Mouse (Mus musculus): ENCODE measurements around the gene Zmynd8. TPM values are rescaled to one million over a fixed set of nuclear protein-coding genes. Genes with fewer than 3 reads are reported as not detected.

The Zmynd8 gene
- polyA plus RNA-seq, 1 experiment: 57.7 TPM

DNA sequence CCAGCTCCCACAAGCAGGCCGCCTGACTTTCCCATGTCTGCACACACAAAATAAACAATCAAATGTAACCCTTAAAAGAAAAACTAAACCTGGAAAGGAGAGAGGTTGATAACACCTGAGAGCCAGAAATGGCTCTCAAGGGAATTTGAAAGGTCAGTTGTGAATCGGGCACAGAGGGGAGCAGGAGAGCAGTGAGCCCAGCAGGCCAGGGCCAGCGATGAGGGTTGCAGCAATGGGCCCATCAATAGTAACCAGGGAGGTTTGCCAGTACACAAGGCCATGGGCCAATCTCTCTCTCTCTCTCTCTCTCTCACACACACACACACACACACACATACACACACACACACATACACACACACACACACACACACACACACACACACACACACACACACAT is 34.0 kb downstream of the Zmynd8 start:
- H3K9me3 ChIP-seq: no peaks in the 10 kb centered on the region
- peaks cover 94% of the 10 kb centered on the region for H3K4me1 ChIP-seq
- H3K4me3 ChIP-seq (replicated peaks): no peak overlapping the region
- H3K36me3 ChIP-seq (replicated peaks; ENCODE audit: low read length): peaks cover 93% of the 10 kb centered on the region
- H3K27me3 ChIP-seq (replicated peaks): no peaks in the 10 kb centered on the region
- TF ChIP-seq GATA1 (IDR thresholded peaks at IDR 0.05; ENCODE audit: borderline replicate concordance, low read length) (no peak), FLI1 (IDR thresholded peaks at IDR 0.05; ENCODE audit: low read length) (no peak)

- Histone ChIP-seq H3K36me3 (replicated peaks; ENCODE audit: low read length) (peaks cover 93% of the 10 kb centered on the region), H3K27me3 (replicated peaks) (no peaks in the 10 kb centered on the region), H3K4me3 (replicated peaks) (peak overlapping the region; percentile 65), H3K9me3 (no peaks in the 10 kb centered on the region), H3K4me1 (peaks cover 94% of the 10 kb centered on the region)
- TF ChIP-seq FLI1 (IDR thresholded peaks at IDR 0.05; ENCODE audit: low read length) (no peak), GATA1 (IDR thresholded peaks at IDR 0.05; ENCODE audit: borderline replicate concordance, low read length) (no peak)
These were observed 36.9 kb downstream of the Zmynd8 start for GRCm38 (mm10) chr2:165861683-165862594.

DNA sequence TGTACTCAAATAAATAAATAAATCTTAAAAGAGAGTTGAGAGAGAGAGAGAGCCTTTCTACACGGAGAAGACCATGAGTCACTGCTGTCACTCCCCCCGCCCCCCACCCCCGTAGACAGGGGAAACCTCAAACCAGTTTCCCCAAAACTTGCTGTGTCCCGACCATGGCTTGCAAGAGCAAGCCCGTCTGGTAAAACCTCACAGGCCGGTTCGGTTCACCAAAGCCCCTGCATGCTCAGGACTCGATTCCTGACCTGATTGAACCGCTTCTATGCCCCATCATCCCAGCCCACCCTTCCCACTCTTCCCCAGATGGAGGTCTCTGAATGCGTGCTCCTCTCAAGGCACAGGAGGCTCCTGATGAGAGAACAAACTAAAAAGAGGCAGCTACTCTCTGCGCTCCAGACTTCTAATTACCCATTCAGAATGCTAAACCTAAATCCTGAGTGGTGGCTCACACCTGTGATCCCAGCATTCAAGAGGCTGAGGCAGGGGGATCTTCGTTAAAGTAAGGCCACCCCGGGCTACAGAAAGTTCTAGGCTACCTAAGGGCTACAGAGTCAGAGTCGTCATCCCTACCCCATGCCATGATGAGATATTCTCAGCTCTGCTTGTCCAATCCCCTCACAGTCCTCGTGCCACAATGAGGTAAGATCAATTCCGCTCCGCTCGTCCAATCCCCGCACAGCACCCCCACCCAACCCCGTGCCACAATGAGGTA is 37.7 kb downstream of the Zmynd8 start:
- H3K36me3 ChIP-seq (replicated peaks; ENCODE audit: low read length): peaks cover 92% of the 10 kb centered on the region
- peaks cover 94% of the 10 kb centered on the region for H3K4me1 ChIP-seq
- peak overlapping the region; percentile 56 for H3K4me3 ChIP-seq (replicated peaks)
- no peaks in the 10 kb centered on the region for H3K9me3 ChIP-seq
- TF ChIP-seq FLI1 (IDR thresholded peaks at IDR 0.05; ENCODE audit: low read length) (no peak), GATA1 (IDR thresholded peaks at IDR 0.05; ENCODE audit: borderline replicate concordance, low read length) (no peak)
- no peaks in the 10 kb centered on the region for H3K27me3 ChIP-seq (replicated peaks)

DNA sequence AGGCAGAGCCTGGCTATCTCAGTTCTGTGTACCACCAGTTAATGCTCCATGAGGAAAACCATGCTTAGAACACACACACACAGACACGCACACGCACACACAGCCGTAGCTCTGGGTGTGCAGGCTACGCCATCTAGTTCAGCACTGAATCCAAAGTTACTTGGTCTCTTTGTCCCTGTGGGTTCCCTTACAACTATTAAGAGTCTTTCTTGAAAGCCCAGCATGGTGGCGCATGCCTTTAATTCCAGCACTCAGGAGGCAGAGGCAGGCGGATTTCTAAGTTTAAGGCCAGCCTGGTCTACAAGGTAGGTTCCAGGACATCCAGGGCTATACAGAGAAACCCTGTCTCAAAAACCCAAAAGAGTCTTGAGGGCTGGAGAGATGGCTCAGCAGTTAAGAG is 38.4 kb downstream of the Zmynd8 start:
- H3K9me3 ChIP-seq: no peaks in the 10 kb centered on the region
- H3K36me3 ChIP-seq (replicated peaks; ENCODE audit: low read length): peaks cover 91% of the 10 kb centered on the region
- no peaks in the 10 kb centered on the region for H3K27me3 ChIP-seq (replicated peaks)
- TF ChIP-seq FLI1 (IDR thresholded peaks at IDR 0.05; ENCODE audit: low read length) (no peak), GATA1 (IDR thresholded peaks at IDR 0.05; ENCODE audit: borderline replicate concordance, low read length) (no peak)
- peaks cover 97% of the 10 kb centered on the region for H3K4me1 ChIP-seq
- peak overlapping the region; percentile 72 for H3K4me3 ChIP-seq (replicated peaks)

DNA sequence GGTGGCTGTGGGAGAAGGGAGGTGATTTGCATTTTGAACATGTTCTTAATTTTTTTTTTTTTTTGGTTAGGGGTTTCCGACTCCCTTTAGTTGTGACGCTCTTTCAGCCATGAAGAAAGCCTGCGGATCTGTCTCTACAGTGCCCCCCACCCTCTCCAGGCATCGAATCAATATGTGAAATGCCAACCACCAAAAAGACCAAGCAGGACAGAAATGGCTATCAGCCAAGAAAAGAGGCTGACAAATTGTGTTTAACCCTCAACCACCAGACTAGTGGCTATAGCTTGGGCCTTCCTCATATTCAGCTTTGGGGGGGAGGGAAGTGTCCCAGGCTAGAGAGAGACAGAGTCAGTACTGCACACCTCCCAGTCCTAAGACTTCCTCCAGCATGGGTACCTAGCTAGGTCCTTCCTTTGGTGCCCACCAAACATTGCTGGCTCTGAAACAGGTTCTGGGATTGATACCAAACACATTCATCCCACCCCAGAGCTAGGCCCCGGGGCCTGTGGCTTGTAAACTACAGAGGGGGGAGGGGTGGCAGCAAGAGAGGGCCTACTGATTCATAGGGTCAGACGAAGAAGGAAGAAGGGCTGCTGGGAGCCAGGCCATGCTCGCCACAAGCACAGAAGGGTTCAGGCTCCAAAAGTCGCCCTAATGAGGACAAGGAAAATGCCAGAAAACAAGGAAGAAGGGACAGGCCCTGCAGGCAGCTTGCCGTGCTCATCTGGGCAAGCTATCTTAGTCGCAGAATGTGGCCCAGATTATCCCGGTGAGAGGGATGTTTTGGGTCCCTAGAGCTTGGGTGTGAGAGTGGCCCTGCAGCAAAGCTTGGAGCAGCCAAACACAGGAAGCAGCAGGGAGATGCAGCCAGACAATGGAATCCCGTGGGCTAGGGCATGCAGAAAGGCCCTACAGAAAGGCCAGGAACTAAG is 40.1 kb downstream of the Zmynd8 start:
- peaks cover 90% of the 10 kb centered on the region for H3K36me3 ChIP-seq (replicated peaks; ENCODE audit: low read length)
- peaks cover 97% of the 10 kb centered on the region for H3K4me1 ChIP-seq
- no peaks in the 10 kb centered on the region for H3K9me3 ChIP-seq
- no peaks in the 10 kb centered on the region for H3K27me3 ChIP-seq (replicated peaks)
- peak overlapping the region; percentile 85 for H3K4me3 ChIP-seq (replicated peaks)
- TF ChIP-seq FLI1 (IDR thresholded peaks at IDR 0.05; ENCODE audit: low read length) (no peak), GATA1 (IDR thresholded peaks at IDR 0.05; ENCODE audit: borderline replicate concordance, low read length) (no peak)

DNA sequence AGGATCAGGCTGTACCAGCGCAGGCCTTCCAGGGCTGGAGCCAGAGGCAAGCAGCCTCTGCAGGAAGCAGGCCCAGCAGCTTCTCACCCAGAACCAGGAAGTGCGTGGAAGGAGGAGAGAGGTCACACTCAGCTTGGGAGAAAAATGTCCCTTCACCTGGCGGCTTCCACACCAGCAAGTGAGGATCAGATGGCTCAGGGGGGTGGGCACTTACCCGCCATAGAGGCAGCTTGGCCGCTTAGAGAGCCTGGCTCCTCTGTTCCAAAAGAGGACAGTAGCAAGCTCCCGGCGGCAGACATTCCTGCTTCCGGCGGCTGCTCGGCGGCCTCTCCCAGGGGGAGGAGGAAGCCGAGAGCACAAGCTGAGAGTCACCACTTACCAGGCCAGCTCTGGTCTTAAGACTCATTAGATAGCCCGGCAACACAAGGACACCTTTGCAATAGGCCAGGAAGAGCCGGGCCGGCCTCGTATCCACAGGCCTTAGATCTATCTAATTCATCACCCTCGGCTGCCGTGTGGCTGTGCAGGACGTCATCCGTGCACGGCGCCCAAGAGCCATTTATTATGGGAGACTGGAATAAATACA is 40.9 kb downstream of the Zmynd8 start:
- Histone ChIP-seq H3K4me3 (replicated peaks) (peak overlapping the region; percentile 85), H3K36me3 (replicated peaks; ENCODE audit: low read length) (peaks cover 90% of the 10 kb centered on the region)
- TF ChIP-seq FLI1 (IDR thresholded peaks at IDR 0.05; ENCODE audit: low read length): no peak
- TF ChIP-seq GATA1 (IDR thresholded peaks at IDR 0.05; ENCODE audit: borderline replicate concordance, low read length): no peak

GRCm38 (mm10) chr2:165857395-165857831 is 41.4 kb downstream of the Zmynd8 start:
- Histone ChIP-seq H3K9me3 (no peaks in the 10 kb centered on the region), H3K36me3 (replicated peaks; ENCODE audit: low read length) (peaks cover 92% of the 10 kb centered on the region), H3K4me3 (replicated peaks) (peak overlapping the region; percentile 85), H3K27me3 (replicated peaks) (no peaks in the 10 kb centered on the region), H3K4me1 (peaks cover 100% of the 10 kb centered on the region)
- TF ChIP-seq FLI1 (IDR thresholded peaks at IDR 0.05; ENCODE audit: low read length) (no peak), GATA1 (IDR thresholded peaks at IDR 0.05; ENCODE audit: borderline replicate concordance, low read length) (no peak)

More for the DNA sequence above, 40.9 kb downstream of the Zmynd8 start:
- peaks cover 97% of the 10 kb centered on the region for H3K4me1 ChIP-seq
- H3K27me3 ChIP-seq (replicated peaks): no peaks in the 10 kb centered on the region
- H3K9me3 ChIP-seq: no peaks in the 10 kb centered on the region

DNA sequence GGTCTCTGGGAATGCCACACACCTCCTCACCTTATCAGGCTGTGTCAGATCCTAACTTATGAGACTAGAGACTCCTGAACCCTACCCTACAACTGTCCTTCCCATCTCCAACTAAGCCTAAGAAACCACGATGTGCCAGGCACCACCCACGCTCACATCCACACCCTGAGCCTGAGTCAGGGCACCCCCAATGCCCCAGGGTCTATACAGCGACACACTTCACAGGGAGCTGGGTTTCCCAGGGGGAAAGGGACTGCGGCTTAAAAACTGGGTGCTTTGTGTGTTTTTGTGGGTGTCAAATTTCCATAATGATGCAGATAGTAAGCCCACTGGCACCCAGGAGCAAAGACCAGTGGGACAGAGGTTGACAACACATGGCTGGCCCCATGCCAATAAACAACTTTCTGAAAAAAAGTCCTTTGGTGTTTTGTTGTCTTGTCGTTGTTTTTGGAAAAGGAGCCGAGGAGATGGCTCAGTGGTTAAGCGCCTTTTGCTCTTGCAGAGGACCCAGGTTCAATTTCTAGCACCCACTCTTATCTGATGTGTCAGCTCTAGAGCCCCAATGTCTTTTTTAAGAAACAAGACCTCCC is 42.1 kb downstream of the Zmynd8 start:
- Histone ChIP-seq H3K27me3 (replicated peaks) (no peaks in the 10 kb centered on the region), H3K36me3 (replicated peaks; ENCODE audit: low read length) (peaks cover 92% of the 10 kb centered on the region), H3K4me1 (peaks cover 100% of the 10 kb centered on the region), H3K4me3 (replicated peaks) (peak overlapping the region; percentile 85), H3K9me3 (no peaks in the 10 kb centered on the region)
- TF ChIP-seq GATA1 (IDR thresholded peaks at IDR 0.05; ENCODE audit: borderline replicate concordance, low read length): no peak
